Mouse (Mus musculus) erythroblast, embryonic 14.5 days (primary cell): ENCODE measurements around the gene Icos.

Experiments used
- GATA1 ChIP-seq: IDR thresholded peaks from 2 replicates; pipeline ENCODE4 v1.6.1; 2012; ENCODE audit warnings: low read length, inconsistent platforms, mixed read lengths
- TAL1 ChIP-seq: IDR thresholded peaks from 3 replicates; pipeline ENCODE4 v1.6.1; 2012; ENCODE audit warnings: low read length, inconsistent platforms, mixed read lengths

DNA sequence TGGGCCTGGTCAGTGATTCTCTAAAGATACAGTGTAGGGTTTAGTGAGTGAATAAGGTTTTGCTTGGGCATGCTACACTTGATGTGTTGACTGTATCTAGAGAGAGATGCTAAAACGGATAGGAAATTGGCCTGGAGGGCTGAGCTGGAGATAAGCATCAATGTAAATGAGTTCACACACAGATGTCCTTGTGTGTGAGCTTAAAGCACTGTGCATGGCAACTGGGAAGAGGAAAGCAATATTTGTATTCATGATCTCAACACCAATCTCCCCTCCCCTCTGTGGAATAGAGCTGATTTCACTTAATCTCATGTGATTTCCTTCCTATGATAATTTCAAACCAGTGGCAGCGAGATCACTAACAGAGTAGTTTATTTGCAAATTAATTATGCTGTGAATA lies 7.3 kb downstream of the Icos start:
- no peak for TF ChIP-seq GATA1
- no peak for TF ChIP-seq TAL1
